Mouse (Mus musculus) ovary, adult 10 weeks (tissue): ENCODE results near the gene Uhmk1. TPM values are rescaled to one million over a fixed set of nuclear protein-coding genes. Genes with fewer than 3 reads are reported as not detected.

Experiments used
- polyA plus RNA-seq: library from polyadenylated mRNA; stranded (reverse); fragments of 350-450 nt; fragmentation: Illumina TruSeq; extraction: RNeasy Lipid Tissue Mini Kit (QIAGEN cat#74804); gene quantifications from one replicate; pipeline ENCODE4 v1.2.3, GENCODE M21; 2014

Uhmk1 gene
- polyA plus RNA-seq = 69.2 TPM

DNA sequence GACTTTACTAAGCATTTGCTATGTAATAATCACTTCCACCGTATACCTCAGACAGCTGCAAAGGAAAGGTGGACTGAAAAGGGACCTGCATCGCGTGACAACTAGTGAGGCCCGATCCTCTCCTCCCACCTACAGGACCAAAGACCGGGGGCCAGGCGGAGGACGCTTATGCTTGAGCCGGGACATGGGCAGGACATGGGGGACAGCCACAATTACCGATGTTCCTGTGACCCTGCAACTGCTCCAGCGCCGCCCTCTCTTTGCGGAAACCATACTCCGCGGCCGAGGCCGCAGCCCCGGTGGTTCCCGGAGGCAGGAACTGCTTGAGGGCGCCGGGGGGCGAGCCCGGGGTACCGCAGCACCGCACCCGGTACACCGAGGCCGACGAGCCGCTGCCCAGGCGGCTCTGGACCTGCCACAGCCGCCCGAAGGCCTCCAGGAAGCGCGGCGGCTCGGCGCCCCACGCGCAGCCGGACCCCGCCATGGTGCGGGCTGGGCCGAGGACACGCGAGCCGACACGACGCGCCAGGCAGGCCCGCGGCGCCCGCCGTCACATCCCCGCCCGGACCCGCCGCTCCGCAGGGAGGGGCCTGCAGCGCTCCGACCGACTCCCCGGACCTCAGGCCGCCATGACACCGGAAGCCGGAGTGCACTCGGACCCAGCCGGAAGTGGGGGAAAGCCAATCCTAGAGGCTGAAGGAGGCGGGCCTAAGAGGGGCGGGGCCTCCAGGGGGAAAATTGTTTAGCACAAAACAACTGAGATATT, at the start of gene Uhmk1:
Gene Uhmk1, minus strand, starts transcription at position 641 of the 766 bp plus-strand sequence.

DNA sequence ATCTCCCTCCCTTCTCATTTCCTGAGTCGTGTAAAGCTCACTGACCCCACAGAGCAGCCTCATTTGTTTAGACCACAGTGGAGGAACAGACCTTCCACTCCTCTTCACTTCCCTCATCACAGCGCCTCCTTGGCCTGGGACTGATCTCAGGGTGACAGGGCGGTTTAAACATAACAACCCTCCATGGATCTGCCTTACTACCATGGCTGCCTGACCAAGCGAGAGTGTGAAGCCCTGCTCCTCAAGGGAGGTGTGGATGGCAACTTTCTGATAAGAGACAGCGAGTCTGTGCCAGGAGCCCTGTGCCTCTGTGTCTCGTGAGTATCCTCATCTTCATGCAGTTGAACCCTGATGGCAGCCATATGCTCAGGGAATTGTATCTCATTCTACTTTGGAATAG, 17.5 kb upstream of the Uhmk1 start, which contains the start of gene Sh2d1b2:
Gene Sh2d1b2, plus strand, starts transcription at position 62 of the 400 bp plus-strand sequence.

DNA sequence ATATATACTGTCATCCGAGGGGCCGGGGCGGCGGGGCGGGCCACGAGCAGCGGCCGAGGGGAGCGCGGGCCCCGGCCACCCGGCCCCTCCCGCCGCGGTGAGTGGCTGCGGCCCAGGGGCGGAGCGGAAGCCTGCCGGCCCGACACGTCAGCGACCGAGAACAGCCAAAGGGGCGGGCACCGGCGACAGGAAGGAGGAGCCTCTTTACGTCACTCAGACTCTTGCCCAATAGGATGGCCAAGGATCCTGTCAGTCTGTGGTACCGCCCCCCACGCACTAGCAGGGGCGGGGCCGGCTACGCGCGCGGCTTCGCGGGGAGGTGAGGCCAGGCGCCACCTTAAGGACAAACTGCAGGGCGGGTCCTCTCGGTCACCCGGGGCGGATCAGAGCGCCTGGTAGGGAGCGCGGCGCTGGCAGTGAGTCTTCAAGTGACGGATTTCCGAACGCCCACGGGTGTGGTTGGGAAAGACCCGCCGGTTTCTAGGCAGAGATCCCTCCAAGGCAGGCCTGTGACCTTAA, 40.3 kb downstream of the Uhmk1 start, which contains the start of gene Uap1:
Gene Uap1, minus strand, starts transcription at position 144 of the 519 bp plus-strand sequence.

Other genes with a start within 250 kb of the Uhmk1 start
- gene Hsd17b7, start 246.2 kb downstream of the Uhmk1 start, polyA plus RNA-seq = 30.6 TPM
- 112 TPM for gene Ddr2, start 104.6 kb downstream of the Uhmk1 start, polyA plus RNA-seq
- 42.6 TPM for gene Uap1, start 40.4 kb downstream of the Uhmk1 start, polyA plus RNA-seq
- gene Sh2d1b2, start 17.4 kb upstream of the Uhmk1 start, polyA plus RNA-seq = not detected
- gene Sh2d1b1, start 61.9 kb upstream of the Uhmk1 start, polyA plus RNA-seq = 1.0 TPM
- gene Gm7694, start 90.9 kb upstream of the Uhmk1 start, polyA plus RNA-seq = 5.5 TPM
- not detected for gene Spata46, start 93.4 kb upstream of the Uhmk1 start, polyA plus RNA-seq